Mouse (Mus musculus) embryo, embryonic 9.5 days (tissue): ENCODE data around the gene Cyp4f39.
"Not testable (repeated sequence)": the region's sequence is repeated elsewhere in the genome, so short reads cannot be mapped to it uniquely, and the experiment has no call there.

Experiments used
- DNase-seq: peaks from one replicate; pipeline ENCODE4 v3.0.0-alpha.2; 2017; ENCODE audit errors: extremely low spot score

The Cyp4f39 gene

DNA sequence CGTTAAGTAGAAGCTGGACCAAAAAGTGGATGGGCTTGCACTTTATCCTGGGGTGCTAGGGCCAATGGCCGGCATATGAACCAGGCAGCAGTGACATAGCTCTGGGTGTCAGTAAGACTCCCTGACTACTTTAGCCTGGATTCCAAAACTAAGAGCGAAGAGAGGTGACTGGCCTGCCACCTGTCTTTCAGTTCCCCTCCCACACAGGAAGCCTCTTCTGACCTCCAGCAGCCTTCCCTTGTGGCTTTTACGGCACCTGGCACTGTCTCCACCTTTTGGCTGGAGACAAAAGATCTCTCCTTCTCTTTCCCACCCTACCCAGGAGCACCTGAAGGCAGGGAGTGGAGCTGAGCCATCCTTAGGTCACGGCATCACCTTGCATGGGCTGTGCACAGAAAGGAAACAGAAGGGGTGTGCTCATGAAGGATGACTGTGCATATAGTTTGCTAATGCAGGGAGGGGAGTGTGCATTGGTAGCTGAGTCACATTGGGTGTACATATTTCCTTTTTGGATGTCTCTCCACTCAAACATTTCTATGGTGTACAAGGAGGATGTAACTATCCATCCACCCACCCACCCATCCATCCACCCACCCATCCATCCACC is 22.5 kb downstream of the Cyp4f39 start:
- no peak for DNase-seq

DNA sequence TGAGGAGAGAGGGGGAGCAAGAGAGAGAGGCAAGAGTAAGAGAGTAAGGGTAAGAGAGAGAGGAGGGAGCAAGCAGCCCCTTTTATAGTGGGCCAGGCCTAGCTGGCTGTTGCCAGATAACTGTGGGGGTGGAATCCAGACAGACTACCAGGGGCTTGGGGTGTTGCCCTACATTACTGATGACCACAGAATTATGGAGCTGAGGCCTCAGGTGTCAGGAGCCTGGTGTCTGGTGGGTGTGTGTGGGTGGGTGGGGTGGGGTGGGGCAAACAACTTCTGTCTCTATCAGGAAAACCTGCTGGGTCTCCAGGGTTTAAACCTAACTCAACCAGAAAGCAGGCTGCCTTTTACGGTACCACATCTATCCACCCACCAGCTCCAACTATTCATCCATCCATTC is 24.7 kb downstream of the Cyp4f39 start:
- DNase-seq: no peak

GRCm38 (mm10) chr17:32478727-32479126 is 26.2 kb downstream of the Cyp4f39 start:
- no peak for DNase-seq

GRCm38 (mm10) chr17:32479554-32480506 is 27.3 kb downstream of the Cyp4f39 start:
- peak; percentile 10 for DNase-seq

DNA sequence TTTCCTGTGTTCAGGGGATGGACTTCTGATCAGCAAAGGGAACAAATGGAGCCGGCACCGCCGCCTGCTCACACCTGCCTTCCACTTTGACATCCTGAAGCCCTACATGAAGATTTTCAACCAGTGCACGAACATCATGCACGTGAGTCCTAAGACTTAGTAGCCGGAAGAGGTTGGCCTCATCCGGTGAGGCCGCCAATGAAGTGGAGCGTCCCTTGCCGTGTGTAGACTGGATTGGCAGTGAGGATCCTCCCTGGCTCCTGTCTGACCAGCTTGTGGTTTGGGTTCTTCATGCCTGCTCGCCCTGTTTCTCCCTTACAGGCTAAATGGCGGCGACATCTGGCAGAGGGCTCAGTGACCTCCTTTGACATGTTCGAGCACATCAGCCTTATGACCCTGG is 29.2 kb downstream of the Cyp4f39 start:
- no peak for DNase-seq

DNA sequence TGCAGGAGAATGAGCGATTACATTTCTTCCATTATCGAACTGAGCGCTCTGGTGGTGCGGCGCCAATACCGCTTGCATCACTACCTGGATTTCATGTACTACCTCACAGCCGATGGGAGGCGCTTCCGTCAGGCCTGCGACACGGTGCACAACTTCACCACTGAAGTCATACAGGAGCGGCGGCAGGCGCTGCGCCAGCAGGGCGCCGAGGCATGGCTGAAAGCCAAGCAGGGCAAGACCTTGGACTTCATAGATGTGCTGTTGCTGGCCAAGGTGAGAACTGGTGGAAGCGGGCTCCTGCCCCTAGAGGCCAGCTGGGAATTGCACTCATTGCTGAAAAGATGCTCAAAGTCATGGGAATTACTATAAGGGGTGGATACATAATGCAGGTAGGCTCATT is 30.7 kb downstream of the Cyp4f39 start:
- peak; percentile 53 for DNase-seq

DNA sequence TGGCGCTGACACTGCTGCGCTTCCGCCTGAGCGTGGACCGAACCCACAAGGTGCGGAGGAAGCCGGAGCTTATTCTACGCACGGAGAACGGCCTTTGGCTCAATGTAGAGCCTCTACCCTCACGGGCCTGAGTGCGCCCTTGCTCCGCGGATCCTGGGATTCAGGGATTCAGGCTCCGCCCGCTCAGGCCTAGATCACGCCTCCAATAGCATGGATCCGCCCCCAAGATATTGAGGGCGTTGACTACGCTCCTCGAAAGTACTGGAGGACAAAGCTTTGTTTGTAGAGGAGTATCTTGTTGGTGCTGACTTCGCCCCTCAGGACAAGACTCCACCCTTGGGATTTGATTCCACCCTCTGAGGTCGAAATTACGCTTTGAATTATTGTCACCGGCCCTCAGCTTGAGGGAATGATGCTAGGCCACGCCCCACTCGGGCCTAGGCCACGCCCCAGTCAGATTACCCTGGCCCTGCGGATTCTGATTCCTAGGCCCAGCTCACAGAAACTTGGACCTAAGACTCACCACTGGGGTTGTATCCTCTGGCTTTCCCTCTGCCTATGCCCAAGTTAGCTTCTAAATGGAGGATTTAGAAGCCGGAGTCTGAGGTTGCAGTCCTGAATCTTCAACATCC is 39.9 kb downstream of the Cyp4f39 start:
- DNase-seq: peak; percentile 65

- peak; percentile 54 for DNase-seq
These were observed 42.1 kb downstream of the Cyp4f39 start for GRCm38 (mm10) chr17:32494601-32495000.

- not testable (repeated sequence) for DNase-seq
These were observed 48.0 kb downstream of the Cyp4f39 start for GRCm38 (mm10) chr17:32500511-32500910.

GRCm38 (mm10) chr17:32501051-32501450 is 48.5 kb downstream of the Cyp4f39 start:
- DNase-seq: no peak

- DNase-seq: no peak
These were observed 50.6 kb downstream of the Cyp4f39 start for GRCm38 (mm10) chr17:32503111-32503510.

DNA sequence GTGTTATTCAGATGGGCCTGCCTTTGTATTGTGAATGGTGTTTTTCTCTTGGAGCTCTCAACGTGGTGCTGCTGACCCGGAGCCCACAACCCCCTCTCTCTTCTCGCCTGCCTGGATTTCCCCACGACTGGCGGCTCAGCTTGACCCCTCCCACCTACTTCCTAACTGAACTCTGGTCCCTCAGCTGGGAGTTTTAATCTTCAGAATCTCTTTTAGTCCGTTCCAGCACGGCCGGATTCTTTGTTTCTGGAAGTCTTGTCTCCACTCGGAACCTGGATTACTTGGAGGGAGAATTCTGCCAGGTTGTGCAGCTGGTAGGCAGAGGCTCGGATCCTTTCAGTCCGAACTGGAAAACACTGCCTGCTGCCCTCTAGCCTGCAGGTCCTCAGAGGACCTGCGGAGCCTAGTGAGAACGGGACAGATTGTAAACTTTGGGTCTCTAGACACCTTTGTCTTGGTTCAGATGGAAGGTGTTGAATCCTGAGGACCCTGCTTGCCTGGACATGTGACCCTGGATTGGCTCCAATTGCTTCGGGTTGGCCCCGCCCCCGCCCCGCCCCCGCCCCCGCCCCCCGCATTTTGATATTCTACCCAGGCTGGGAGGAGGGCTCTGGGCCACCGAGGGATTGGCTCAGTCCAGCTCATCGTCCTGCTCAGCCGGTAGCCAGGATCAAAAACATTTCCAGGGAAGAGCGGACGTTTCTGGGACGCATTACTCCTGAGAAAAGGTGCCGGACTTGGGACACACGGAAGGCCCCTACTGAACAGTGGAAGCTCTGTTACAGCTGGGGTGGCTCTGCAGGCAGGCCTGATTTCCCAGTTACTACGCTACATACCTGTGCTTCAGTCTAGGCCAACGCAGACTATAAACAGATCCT is 53.6 kb downstream of the Cyp4f39 start, which contains the start of gene Cyp4f17:
Gene Cyp4f17, plus strand, starts transcription at position 200 of the 878 bp plus-strand sequence.
- peak; percentile 91 for DNase-seq

DNA sequence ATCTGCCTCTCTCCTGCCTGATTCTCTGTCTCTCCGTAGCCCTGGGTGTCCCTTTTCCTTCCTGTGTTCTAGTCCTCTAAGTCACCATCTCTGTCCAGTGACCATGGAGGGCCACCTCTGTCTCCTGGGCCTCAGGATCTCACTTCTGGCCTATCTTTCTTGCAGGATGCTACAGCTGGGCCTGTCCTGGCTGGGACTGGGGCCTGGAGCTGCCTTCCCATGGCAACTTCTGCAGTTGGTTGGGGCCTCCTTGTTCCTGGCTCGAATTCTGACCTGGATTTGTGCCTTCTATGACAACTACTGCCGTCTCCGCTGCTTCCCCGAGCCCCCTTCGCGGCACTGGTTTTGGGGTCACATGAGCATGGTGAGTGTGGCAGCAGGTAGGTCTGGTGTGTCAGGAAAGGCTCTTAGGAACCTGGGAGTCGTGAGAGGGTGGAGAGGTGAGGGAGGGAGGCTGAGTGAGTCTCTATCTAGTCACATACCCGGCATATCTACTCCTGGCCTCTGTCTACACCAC is 54.3 kb downstream of the Cyp4f39 start:
- DNase-seq: no peak

GRCm38 (mm10) chr17:32516126-32516525 is 63.6 kb downstream of the Cyp4f39 start:
- no peak for DNase-seq

- DNase-seq: no peak
These were observed 69.5 kb downstream of the Cyp4f39 start for GRCm38 (mm10) chr17:32521981-32522380.

DNA sequence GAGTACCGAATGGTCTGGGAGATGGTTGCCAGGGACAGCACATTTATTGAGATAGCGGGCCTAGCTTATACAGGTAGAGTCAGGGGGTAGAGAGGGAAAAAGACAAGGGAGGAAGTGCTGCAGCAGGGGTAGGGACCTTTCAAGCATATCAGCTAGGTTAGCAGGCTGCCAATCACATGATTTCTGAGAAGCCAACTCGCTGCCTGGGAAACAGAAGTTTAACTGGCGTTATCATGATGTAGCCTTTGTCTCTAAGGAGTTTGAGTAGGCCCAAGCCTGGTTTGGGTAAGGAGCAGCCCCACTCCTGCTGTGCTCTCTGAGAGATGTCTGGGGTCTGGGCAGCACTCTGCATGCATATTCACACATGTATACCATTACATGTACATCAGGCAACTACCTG is 69.9 kb downstream of the Cyp4f39 start:
- no peak for DNase-seq

DNA sequence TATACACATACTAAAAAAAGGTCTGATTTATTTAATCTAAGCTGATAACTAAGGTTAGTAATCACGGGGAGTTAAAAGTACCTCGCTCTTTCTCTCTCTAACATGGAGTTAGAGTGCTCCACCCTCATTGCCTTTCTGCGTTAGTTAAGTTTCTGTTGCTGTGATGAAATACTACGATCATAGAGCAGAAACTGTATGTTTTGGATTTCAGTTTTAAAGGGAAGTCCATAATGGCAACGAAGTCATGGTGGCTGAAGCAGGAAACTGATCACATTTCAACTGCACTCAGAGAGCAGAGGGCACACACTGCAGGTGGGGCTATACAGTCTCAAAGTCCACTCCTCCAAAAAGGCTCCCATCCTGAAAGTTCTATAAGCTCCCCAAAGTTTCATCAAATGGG is 70.3 kb downstream of the Cyp4f39 start:
- no peak for DNase-seq

- no peak for DNase-seq
These were observed 71.4 kb downstream of the Cyp4f39 start for GRCm38 (mm10) chr17:32523895-32524294.

- DNase-seq: not testable (repeated sequence)
These were observed 73.8 kb downstream of the Cyp4f39 start for GRCm38 (mm10) chr17:32526341-32526740.

DNA sequence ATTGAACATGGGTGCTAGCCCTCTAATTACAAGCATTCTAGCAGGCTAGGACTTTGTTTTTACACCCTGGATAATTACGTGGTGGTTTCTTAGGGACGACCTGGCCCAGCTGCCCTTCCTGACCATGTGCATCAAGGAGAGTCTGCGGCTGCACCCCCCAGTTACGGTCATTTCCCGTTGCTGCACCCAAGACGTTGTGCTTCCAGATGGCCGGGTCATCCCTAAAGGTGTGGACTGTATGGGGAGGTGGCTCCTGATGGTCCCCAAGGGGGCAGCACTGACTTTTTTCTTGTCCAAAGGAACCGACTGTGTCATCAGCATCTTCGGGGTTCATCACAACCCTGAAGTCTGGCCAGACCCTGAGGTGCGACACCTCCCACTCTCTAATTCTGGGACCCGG is 75.2 kb downstream of the Cyp4f39 start:
- DNase-seq: no peak
